Mouse (Mus musculus): Measurements from ENCODE around the gene Lingo3.
"Not testable (repeated sequence)": the region's sequence is repeated elsewhere in the genome, so short reads cannot be mapped to it uniquely, and the experiment has no call there.

Gene Lingo3

DNA sequence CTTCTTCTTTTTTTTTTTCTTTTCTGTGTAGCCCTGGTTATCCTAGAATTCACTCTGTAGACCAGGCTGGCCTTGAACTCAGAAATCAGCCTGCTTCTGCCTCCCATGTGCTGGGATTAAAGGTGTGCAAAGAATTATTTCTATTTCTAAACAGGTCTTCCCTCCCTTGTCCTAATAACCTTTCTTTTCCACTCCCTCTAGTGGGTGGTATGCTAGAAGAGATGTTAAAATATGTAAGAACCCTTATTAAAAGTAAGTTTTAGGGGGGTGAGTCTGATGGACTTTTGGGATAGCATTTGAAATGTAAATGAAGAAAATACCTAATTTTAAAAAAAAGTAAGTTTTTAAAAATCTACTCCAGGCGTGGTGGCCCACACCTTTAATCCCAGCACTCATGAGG, 20.5 kb downstream of the Lingo3 start:
- in situ Hi-C loops (cut with MboI; ENCODE audit: unreplicated experiment in 2 of 2): loop anchor here (5.0 kb wide), 3 partner anchors 54 to 169 kb away; no protein-coding TSS in a partner anchor

- in situ Hi-C loops (cut with MboI; ENCODE audit: unreplicated experiment in 2 of 2): loop anchor here (5.0 kb wide), 3 partner anchors 55 to 170 kb away; no protein-coding TSS in a partner anchor
These were observed 21.3 kb downstream of the Lingo3 start for GRCm38 (mm10) chr10:80822528-80822927.

DNA sequence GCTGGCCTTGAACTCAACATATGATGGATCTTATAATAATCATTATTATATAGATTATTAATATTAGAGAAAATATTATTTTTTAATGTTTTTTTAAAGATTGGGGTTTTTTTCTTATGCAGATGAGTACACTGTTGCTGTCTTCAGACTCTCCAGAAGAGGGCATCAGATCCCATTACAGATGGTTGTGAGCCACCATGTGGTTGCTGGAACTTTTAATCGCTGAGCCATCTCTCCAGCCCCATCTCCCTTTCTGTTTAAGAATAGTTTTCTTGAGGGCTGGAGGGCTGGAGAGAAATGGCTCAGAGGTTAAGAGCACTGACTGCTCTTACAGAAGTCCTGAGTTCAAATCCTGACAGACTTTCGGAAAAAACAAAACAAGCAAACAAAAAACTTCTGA, 21.8 kb downstream of the Lingo3 start:
- in situ Hi-C loops (cut with MboI; ENCODE audit: unreplicated experiment in 2 of 2): loop anchor here (5.0 kb wide), 3 partner anchors 55 to 170 kb away; no protein-coding TSS in a partner anchor

DNA sequence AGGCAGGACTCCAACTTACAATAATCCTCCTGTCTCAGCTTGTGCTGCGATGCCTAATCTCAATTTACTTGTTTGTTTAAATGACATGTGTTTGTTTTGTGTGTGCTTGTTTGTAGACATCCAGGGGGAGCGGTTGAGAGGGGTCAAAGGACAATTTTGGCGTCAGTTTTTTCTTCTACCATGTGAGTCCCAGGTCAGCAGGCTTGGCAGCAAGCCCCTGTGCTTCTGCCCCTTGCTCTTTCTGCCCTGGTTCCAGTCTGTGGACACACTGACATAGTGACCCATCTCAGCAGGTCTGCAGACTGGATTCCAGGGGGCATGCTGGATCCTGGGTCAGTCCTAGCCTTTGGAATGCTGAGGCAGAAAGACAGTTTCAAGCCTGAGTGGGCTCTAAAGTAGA, 24.4 kb downstream of the Lingo3 start:
- in situ Hi-C loops (cut with MboI; ENCODE audit: unreplicated experiment in 2 of 2): no loop called here

DNA sequence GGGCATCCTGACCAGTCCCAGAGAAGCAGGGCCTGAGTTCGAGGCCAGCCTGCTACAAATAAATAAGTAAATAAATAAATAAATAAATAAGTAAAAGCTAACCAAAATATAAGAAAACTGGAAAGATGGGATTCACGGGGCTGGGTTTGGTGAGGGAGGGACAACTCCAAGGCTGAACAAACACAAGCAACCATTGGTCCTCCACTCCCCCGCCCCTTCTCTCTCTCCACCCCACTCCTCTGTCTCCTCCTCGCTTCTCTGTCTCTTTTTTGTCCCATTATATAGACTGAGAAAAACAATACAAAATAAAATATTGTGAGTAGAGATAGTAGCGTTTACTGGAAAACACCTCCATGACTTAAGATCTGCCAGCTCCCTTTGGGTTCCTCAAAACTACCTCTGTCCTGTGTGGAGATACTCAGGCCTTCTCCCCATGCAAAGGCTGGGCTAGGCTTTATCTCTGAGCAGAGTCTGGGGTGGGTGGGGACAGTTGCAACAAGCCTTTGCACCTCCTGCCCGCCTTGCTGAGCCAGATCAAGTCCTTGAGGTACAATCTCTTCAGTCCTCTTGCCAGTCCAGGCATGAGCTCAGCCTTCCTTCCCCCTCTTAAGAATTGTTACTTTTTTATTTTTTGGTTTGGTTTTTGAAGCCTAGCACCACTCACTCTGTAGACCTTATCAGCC, 25.1 kb downstream of the Lingo3 start:
- in situ Hi-C loops (cut with MboI; ENCODE audit: unreplicated experiment in 2 of 2): no loop called here

DNA sequence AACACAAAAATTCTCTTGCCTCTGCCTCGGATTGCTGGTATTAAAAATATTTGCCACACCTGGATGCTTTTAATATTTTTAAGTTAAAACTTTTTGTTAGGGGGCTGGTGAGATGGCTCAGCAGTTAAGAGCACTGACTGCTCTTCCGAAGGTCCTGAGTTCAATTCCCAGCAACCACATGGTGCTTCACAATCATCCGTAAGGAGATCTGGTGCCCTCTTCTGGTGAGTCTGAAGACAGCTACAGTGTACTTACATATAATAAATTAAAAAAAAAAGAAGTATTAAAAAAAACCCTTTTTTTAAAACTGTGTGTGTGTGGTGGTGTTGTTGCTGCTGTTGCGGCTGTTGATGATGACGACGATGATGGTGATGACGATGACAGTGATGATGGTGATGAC, 25.9 kb downstream of the Lingo3 start:
- in situ Hi-C loops (cut with MboI; ENCODE audit: unreplicated experiment in 2 of 2): not testable (repeated sequence)

- in situ Hi-C loops (cut with MboI; ENCODE audit: unreplicated experiment in 2 of 2): no loop called here
These were observed 26.7 kb downstream of the Lingo3 start for GRCm38 (mm10) chr10:80817164-80817563.

- in situ Hi-C loops (cut with MboI; ENCODE audit: unreplicated experiment in 2 of 2): not testable (repeated sequence)
These were observed 27.5 kb downstream of the Lingo3 start for GRCm38 (mm10) chr10:80816303-80816702.

DNA sequence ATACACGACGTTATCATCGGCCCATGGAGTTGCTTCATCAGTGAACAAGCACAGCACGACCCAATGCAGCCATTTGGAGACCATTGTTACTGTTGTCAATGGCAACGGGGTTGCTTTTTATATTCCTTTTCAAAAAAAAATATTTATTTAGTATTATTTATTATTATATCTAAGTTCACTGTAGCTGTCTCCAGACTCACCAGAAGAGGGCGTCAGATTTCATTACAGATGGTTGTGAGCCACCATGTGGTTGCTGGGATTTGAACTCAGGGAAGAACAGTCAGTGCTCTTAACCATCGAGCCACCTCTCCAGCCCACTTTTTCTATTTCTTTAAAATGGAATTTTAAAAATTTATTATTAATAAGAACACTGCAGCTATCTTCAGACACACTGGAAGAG, 29.0 kb downstream of the Lingo3 start:
- in situ Hi-C loops (cut with MboI; ENCODE audit: unreplicated experiment in 2 of 2): loop anchor here in 1 of 2 experiments (5.0 kb wide), 2 partner anchors 52 to 183 kb away; no protein-coding TSS in a partner anchor

DNA sequence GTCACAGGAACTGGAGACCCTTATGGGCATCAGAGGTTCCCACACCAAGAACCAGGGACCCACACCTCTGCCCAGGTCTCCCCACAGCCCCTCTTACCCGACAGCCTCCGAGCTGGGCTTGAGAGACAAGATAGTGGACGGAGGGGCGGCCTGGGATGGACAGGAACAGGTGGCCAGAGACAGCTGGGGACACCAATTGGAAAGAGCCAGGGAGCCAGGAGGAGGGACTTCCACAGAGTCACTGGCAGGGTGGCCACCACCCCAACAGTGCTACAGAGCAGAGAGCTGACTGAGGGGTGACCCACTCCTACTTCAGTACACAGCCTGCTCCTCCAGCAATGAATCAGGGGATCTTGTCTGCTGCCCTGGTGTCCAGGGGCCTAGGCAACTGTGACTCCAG, 30.5 kb downstream of the Lingo3 start, which contains the start of gene Jsrp1:
Gene Jsrp1 (minus strand): TSS at position 133 of the 400 bp plus-strand sequence.
- in situ Hi-C loops (cut with MboI; ENCODE audit: unreplicated experiment in 2 of 2): loop anchor here in 1 of 2 experiments (5.0 kb wide), 2 partner anchors 51 to 184 kb away; no protein-coding TSS in a partner anchor

- in situ Hi-C loops (cut with MboI; ENCODE audit: unreplicated experiment in 2 of 2): loop anchor here in 1 of 2 experiments (5.0 kb wide), 2 partner anchors 50 to 185 kb away; no protein-coding TSS in a partner anchor
These were observed 31.3 kb downstream of the Lingo3 start for GRCm38 (mm10) chr10:80812391-80813041.

- in situ Hi-C loops (cut with MboI; ENCODE audit: unreplicated experiment in 2 of 2): loop anchor here in 1 of 2 experiments (5.0 kb wide), 2 partner anchors 48 to 187 kb away; no protein-coding TSS in a partner anchor
These were observed 33.8 kb downstream of the Lingo3 start for GRCm38 (mm10) chr10:80810084-80810483.

GRCm38 (mm10) chr10:80808985-80809632, 34.7 kb downstream of the Lingo3 start:
- in situ Hi-C loops (cut with MboI; ENCODE audit: unreplicated experiment in 2 of 2): no loop called here

- in situ Hi-C loops (cut with MboI; ENCODE audit: unreplicated experiment in 2 of 2): no loop called here
These were observed 35.5 kb downstream of the Lingo3 start for GRCm38 (mm10) chr10:80808099-80808984.

DNA sequence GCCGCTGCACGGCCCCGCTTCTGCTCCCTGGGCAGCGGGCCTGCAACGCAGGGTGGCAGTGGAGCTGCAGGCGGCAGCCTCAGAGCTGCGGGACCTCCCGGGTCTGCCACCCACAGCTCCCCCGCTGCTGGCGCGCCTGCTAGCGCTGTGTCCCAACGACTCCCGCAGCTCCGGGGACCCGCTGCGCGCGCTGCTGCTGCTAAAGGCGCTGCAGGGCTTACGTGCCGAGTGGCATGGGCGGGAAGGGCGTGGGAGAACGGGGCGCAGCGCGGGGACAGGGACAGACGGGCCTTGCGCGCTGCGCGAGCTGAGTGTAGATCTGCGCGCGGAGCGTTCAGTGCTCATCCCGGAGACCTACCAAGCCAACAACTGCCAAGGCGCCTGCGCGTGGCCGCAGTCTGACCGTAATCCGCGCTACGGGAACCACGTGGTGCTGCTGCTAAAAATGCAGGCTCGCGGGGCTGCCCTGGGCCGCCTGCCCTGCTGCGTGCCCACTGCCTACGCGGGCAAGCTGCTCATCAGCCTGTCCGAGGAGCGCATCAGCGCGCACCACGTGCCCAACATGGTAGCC, 36.7 kb downstream of the Lingo3 start:
- in situ Hi-C loops (cut with MboI; ENCODE audit: unreplicated experiment in 2 of 2): no loop called here

DNA sequence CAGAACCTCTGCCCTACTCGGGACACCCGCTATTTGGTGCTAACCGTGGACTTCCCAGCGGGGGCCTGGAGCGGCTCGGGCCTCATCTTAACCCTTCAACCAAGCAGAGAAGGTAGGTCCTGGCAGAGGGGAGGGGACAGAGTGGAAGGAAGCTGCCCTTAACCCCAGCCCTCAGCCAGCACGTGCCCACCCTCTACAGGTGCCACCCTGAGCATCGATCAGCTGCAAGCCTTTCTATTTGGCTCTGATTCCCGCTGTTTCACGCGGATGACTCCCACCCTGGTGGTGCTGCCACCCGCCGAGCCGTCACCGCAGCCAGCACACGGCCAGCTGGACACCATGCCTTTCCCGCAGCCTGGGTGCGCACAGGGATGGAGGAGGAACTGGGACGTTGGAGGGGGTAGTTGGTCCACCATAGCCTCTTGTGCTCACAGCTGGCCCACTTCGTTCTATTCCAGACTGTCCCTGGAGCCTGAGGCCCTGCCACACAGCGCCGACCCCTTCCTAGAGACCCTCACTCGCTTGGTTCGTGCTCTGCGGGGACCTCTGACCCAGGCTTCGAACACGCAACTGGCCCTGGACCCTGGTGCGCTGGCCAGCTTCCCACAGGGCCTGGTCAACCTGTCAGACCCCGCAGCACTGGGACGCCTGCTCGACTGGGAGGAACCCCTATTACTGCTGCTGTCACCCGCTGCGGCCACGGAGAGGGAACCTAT, 37.3 kb downstream of the Lingo3 start:
- in situ Hi-C loops (cut with MboI; ENCODE audit: unreplicated experiment in 2 of 2): no loop called here

DNA sequence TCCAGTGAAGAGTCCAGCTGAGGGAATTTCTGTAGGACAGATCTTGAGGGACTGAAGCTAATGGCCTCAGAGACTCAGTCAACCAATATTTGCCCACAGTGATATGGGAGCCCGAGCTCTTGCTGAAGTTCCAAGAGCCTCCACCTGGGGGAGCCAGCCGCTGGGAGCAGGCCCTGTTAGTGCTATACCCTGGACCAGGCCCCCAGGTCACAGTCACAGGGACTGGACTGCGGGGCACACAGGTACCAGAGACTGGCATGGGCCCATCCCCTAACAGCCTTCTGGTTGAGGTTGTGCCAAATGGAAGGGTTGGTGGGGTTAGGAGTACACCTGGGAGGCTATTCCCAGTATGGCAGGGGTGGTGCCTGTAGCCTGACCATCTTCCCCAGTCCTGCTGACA, 37.9 kb downstream of the Lingo3 start:
- in situ Hi-C loops (cut with MboI; ENCODE audit: unreplicated experiment in 2 of 2): no loop called here

DNA sequence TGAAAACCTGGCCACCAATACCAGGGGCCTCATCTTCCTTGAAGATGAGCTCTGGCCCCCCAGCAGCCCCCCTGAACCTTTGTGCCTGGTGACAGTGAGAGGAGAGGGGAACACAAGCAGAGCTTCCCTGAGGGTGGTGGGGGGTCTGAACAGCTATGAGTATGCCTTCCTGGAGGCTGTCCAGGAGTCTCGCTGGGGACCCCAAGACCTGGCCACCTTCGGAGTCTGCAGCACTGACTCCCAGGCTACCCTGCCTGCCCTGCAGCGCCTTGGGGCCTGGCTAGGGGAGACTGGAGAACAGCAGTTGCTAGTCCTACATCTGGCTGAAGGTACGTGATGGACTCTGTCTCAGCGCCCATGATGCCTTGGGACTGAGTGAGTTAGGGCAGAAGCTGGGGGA, 38.5 kb downstream of the Lingo3 start:
- in situ Hi-C loops (cut with MboI; ENCODE audit: unreplicated experiment in 2 of 2): no loop called here

GRCm38 (mm10) chr10:80804916-80805315, 38.9 kb downstream of the Lingo3 start, which contains the start of gene Amh:
Gene Amh (plus strand): TSS chr10:80805243.
- in situ Hi-C loops (cut with MboI; ENCODE audit: unreplicated experiment in 2 of 2): no loop called here

Measured in v-Abl transformed pro-B cells (cell line).